Mouse (Mus musculus): ENCODE measurements at regions not wholly inside any gene's neighbourhood (a gene's known extent, or its start where the extent isn't known, plus 50 kb on each side); places are given as distances from the start of the nearest gene placed in this dataset.
"Not testable (repeated sequence)": the region's sequence is repeated elsewhere in the genome, so short reads cannot be mapped to it uniquely, and the experiment has no call there.

GRCm38 (mm10) chr12:15410419-15410818 is 406.3 kb downstream of the Trib2 start:
- no peak overlapping the region for H3K4me3 ChIP-seq (ENCODE audit: insufficient read depth in 1 of 2, low read depth in 1 of 2, low read length in 2 of 2, poor library complexity in 1 of 2, severe bottlenecking in 1 of 2)
- in situ Hi-C loops (cut with MboI; ENCODE audit: low sequenced_read_pairs in 2 of 2, unreplicated experiment in 2 of 2): no loop called here
- H3K9ac ChIP-seq (ENCODE audit: insufficient read depth, low read depth, low read length, poor library complexity, severe bottlenecking): no peak overlapping the region
- TF ChIP-seq HCFC1 (IDR thresholded peaks at IDR 0.05; ENCODE audit: borderline replicate concordance, insufficient read depth, low read length) (no peak), ZNF384 (IDR thresholded peaks at IDR 0.05; ENCODE audit: low read depth, low read length) (no peak), CHD2 (IDR thresholded peaks at IDR 0.05; ENCODE audit: low read depth, low read length) (no peak), ZC3H11A (IDR thresholded peaks at IDR 0.05; ENCODE audit: borderline replicate concordance, low read depth, low read length) (no peak), MAFK (IDR thresholded peaks at IDR 0.05; ENCODE audit: insufficient read depth, low read depth, low read length) (no peak)
- no peak for DNase-seq (ENCODE audit: low read depth, low spot score)
- H3K4me1 ChIP-seq (ENCODE audit: control insufficient read depth in 2 of 2, insufficient read depth in 2 of 2, low read length in 2 of 2, poor library complexity in 1 of 2): no peaks in the 10 kb centered on the region
- no peak overlapping the region for H3K27ac ChIP-seq (ENCODE audit: insufficient read depth, low read depth, low read length, poor library complexity, severe bottlenecking)
- no peaks in the 10 kb centered on the region for H3K36me3 ChIP-seq (ENCODE audit: control insufficient read depth, insufficient read depth, low read length, poor library complexity, severe bottlenecking)
- no peaks in the 10 kb centered on the region for H3K9me3 ChIP-seq (ENCODE audit: control insufficient read depth, insufficient read depth, low read depth, low read length)

GRCm38 (mm10) chr12:15407577-15407976 is 409.1 kb downstream of the Trib2 start:
- not testable (repeated sequence) for H3K4me3 ChIP-seq (ENCODE audit: insufficient read depth in 1 of 2, low read depth in 1 of 2, low read length in 2 of 2, poor library complexity in 1 of 2, severe bottlenecking in 1 of 2); DNase-seq (ENCODE audit: low read depth, low spot score)

GRCm38 (mm10) chr12:15392641-15393040 is 424.1 kb downstream of the Trib2 start:
- in situ Hi-C loops (cut with MboI; ENCODE audit: low sequenced_read_pairs in 2 of 2, unreplicated experiment in 2 of 2): no loop called here
- Histone ChIP-seq H3K4me1 (ENCODE audit: control insufficient read depth in 2 of 2, insufficient read depth in 2 of 2, low read length in 2 of 2, poor library complexity in 1 of 2) (no peaks in the 10 kb centered on the region), H3K27ac (ENCODE audit: insufficient read depth, low read depth, low read length, poor library complexity, severe bottlenecking) (no peak overlapping the region), H3K4me3 (ENCODE audit: insufficient read depth in 1 of 2, low read depth in 1 of 2, low read length in 2 of 2, poor library complexity in 1 of 2, severe bottlenecking in 1 of 2) (no peak overlapping the region), H3K9me3 (ENCODE audit: control insufficient read depth, insufficient read depth, low read depth, low read length) (no peaks in the 10 kb centered on the region), H3K36me3 (ENCODE audit: control insufficient read depth, insufficient read depth, low read length, poor library complexity, severe bottlenecking) (no peaks in the 10 kb centered on the region), H3K9ac (ENCODE audit: insufficient read depth, low read depth, low read length, poor library complexity, severe bottlenecking) (no peak overlapping the region)
- no peak for TF ChIP-seq ZNF384 (IDR thresholded peaks at IDR 0.05; ENCODE audit: low read depth, low read length)
- no peak for TF ChIP-seq HCFC1 (IDR thresholded peaks at IDR 0.05; ENCODE audit: borderline replicate concordance, insufficient read depth, low read length)
- TF ChIP-seq CHD2 (IDR thresholded peaks at IDR 0.05; ENCODE audit: low read depth, low read length): no peak
- TF ChIP-seq MAFK (IDR thresholded peaks at IDR 0.05; ENCODE audit: insufficient read depth, low read depth, low read length): no peak
- TF ChIP-seq ZC3H11A (IDR thresholded peaks at IDR 0.05; ENCODE audit: borderline replicate concordance, low read depth, low read length): no peak
- no peak for DNase-seq (ENCODE audit: low read depth, low spot score)

More at GRCm38 (mm10) chr12:15407577-15407976, 409.1 kb downstream of the Trib2 start:
- H3K9me3 ChIP-seq (ENCODE audit: control insufficient read depth, insufficient read depth, low read depth, low read length); H3K4me1 ChIP-seq (ENCODE audit: control insufficient read depth in 2 of 2, insufficient read depth in 2 of 2, low read length in 2 of 2, poor library complexity in 1 of 2); H3K36me3 ChIP-seq (ENCODE audit: control insufficient read depth, insufficient read depth, low read length, poor library complexity, severe bottlenecking); in situ Hi-C loops (cut with MboI; ENCODE audit: low sequenced_read_pairs in 2 of 2, unreplicated experiment in 2 of 2); H3K27ac ChIP-seq (ENCODE audit: insufficient read depth, low read depth, low read length, poor library complexity, severe bottlenecking); H3K9ac ChIP-seq (ENCODE audit: insufficient read depth, low read depth, low read length, poor library complexity, severe bottlenecking): not testable (repeated sequence)

GRCm38 (mm10) chr12:15388574-15388973 is 428.1 kb downstream of the Trib2 start:
- no peaks in the 10 kb centered on the region for H3K4me1 ChIP-seq (ENCODE audit: control insufficient read depth in 2 of 2, insufficient read depth in 2 of 2, low read length in 2 of 2, poor library complexity in 1 of 2)
- no peak for DNase-seq (ENCODE audit: low read depth, low spot score)
- H3K36me3 ChIP-seq (ENCODE audit: control insufficient read depth, insufficient read depth, low read length, poor library complexity, severe bottlenecking): no peaks in the 10 kb centered on the region
- TF ChIP-seq ZC3H11A (IDR thresholded peaks at IDR 0.05; ENCODE audit: borderline replicate concordance, low read depth, low read length): no peak
- TF ChIP-seq HCFC1 (IDR thresholded peaks at IDR 0.05; ENCODE audit: borderline replicate concordance, insufficient read depth, low read length): no peak
- TF ChIP-seq CHD2 (IDR thresholded peaks at IDR 0.05; ENCODE audit: low read depth, low read length): no peak
- no peak for TF ChIP-seq MAFK (IDR thresholded peaks at IDR 0.05; ENCODE audit: insufficient read depth, low read depth, low read length)
- no peak for TF ChIP-seq ZNF384 (IDR thresholded peaks at IDR 0.05; ENCODE audit: low read depth, low read length)
- H3K9me3 ChIP-seq (ENCODE audit: control insufficient read depth, insufficient read depth, low read depth, low read length): no peaks in the 10 kb centered on the region
- H3K4me3 ChIP-seq (ENCODE audit: insufficient read depth in 1 of 2, low read depth in 1 of 2, low read length in 2 of 2, poor library complexity in 1 of 2, severe bottlenecking in 1 of 2): no peak overlapping the region
- in situ Hi-C loops (cut with MboI; ENCODE audit: low sequenced_read_pairs in 2 of 2, unreplicated experiment in 2 of 2): no loop called here
- no peak overlapping the region for H3K9ac ChIP-seq (ENCODE audit: insufficient read depth, low read depth, low read length, poor library complexity, severe bottlenecking)
- no peak overlapping the region for H3K27ac ChIP-seq (ENCODE audit: insufficient read depth, low read depth, low read length, poor library complexity, severe bottlenecking)

- H3K4me3 ChIP-seq (ENCODE audit: insufficient read depth in 1 of 2, low read depth in 1 of 2, low read length in 2 of 2, poor library complexity in 1 of 2, severe bottlenecking in 1 of 2): no peak overlapping the region
- no peak overlapping the region for H3K27ac ChIP-seq (ENCODE audit: insufficient read depth, low read depth, low read length, poor library complexity, severe bottlenecking)
- no peak for TF ChIP-seq HCFC1 (IDR thresholded peaks at IDR 0.05; ENCODE audit: borderline replicate concordance, insufficient read depth, low read length)
- TF ChIP-seq CHD2 (IDR thresholded peaks at IDR 0.05; ENCODE audit: low read depth, low read length): no peak
- TF ChIP-seq ZNF384 (IDR thresholded peaks at IDR 0.05; ENCODE audit: low read depth, low read length): no peak
- TF ChIP-seq ZC3H11A (IDR thresholded peaks at IDR 0.05; ENCODE audit: borderline replicate concordance, low read depth, low read length): no peak
- TF ChIP-seq MAFK (IDR thresholded peaks at IDR 0.05; ENCODE audit: insufficient read depth, low read depth, low read length): no peak
- in situ Hi-C loops (cut with MboI; ENCODE audit: low sequenced_read_pairs in 2 of 2, unreplicated experiment in 2 of 2): no loop called here
- no peak for DNase-seq (ENCODE audit: low read depth, low spot score)
- no peaks in the 10 kb centered on the region for H3K9me3 ChIP-seq (ENCODE audit: control insufficient read depth, insufficient read depth, low read depth, low read length)
- H3K9ac ChIP-seq (ENCODE audit: insufficient read depth, low read depth, low read length, poor library complexity, severe bottlenecking): no peak overlapping the region
- H3K4me1 ChIP-seq (ENCODE audit: control insufficient read depth in 2 of 2, insufficient read depth in 2 of 2, low read length in 2 of 2, poor library complexity in 1 of 2): no peaks in the 10 kb centered on the region
- no peaks in the 10 kb centered on the region for H3K36me3 ChIP-seq (ENCODE audit: control insufficient read depth, insufficient read depth, low read length, poor library complexity, severe bottlenecking)
These were observed 458.9 kb downstream of the Trib2 start for GRCm38 (mm10) chr12:15357808-15358207.
